ENCODE assay signal across 8 mouse cellular contexts in genomic region chr4:127021151-127021945, GRCm38 (mm10). TPM values are rescaled to one million over a fixed set of nuclear protein-coding genes. Genes with fewer than 3 reads are reported as not detected.
DNase-seq lines count a peak whose midpoint lies in the region; ATAC-seq lines count a peak whose summit lies in the region.

TSS of gene Sfpq (plus strand) at chr4:127021324.

- peak; percentile 98 for DNase-seq in adipocyte (ENCODE audit: low spot score)
- DNase-seq in embryo, embryonic 10 days (ENCODE audit: low spot score), result peak; percentile 100
- peak; percentile 97 for DNase-seq in gastrocnemius, postnatal 10 days
- peak; percentile 100 for DNase-seq in induced T-regulatory cell, adult 2 months (ENCODE audit: low read depth)
- DNase-seq in left cerebral cortex, adult 9 months (ENCODE audit: low spot score in 2 of 2), result peak; percentile 96 to 100
- peak; percentile 96 for DNase-seq in right cerebral cortex, postnatal 14 days
- DNase-seq in urinary bladder, postnatal 36 days (ENCODE audit: low spot score in 2 of 2), result peak; percentile 98 to 100

- ATAC-seq in megakaryocyte progenitor cell, adult 5-6 weeks (replicated peaks; ENCODE audit: poor library complexity), result peak; percentile 85

RNA-seq across cellular contexts. Expression of gene Sfpq, which starts in this region (rescaled TPM):
- total RNA-seq in gastrocnemius, postnatal 10 days (2021), result 100 to 1,000 TPM in 1 of 2 experiments, 10 to 100 TPM in 1; 97.8 to 138 TPM
- total RNA-seq in megakaryocyte progenitor cell, adult 5-6 weeks (2015), result 490 and 507 TPM in 2 replicates
- 686 and 899 TPM in 2 replicates for total RNA-seq in megakaryocyte progenitor cell, adult 5-6 weeks (2017)

Comparison
In these comparisons a context has a peak if more than half of its experiments do, and no peak if none do; other contexts are left out.
1. Peak in every context shown above with its lines: DNase-seq and ATAC-seq.